Mouse (Mus musculus) intestine, embryonic 16.5 days (tissue): ENCODE data around the gene Rsph6a. TPM values are rescaled to one million over a fixed set of nuclear protein-coding genes. Genes with fewer than 3 reads are reported as not detected.

ENCODE experiments used
- ATAC-seq: fragments of 200-750 bp; cut with Nextera tagmentation; 2 replicates; pipeline ENCODE4 v1.8.0; 2017; ENCODE audit warnings: moderate TSS enrichment, moderate library complexity
- H3K27ac ChIP-seq: fragments of 300-500 bp; sonication (generic); 2 replicates; pipeline ENCODE4 v1.5.1; 2014; ENCODE audit warnings: mild to moderate bottlenecking, low read length
- H3K27me3 ChIP-seq: fragments of 300-500 bp; sonication (generic); replicated peaks from 2 replicates; pipeline ENCODE4 v1.6.1; 2014; ENCODE audit warnings: low read length, control low read depth, mixed read lengths; ENCODE audit not compliant: control insufficient read depth, insufficient read depth
- H3K36me3 ChIP-seq: fragments of 300-500 bp; sonication (generic); 2 replicates; pipeline ENCODE4 v1.6.1; 2014; ENCODE audit warnings: low read length, control low read depth; ENCODE audit not compliant: control insufficient read depth, insufficient read depth
- H3K4me1 ChIP-seq: fragments of 300-500 bp; sonication (generic); 2 replicates; pipeline ENCODE4 v1.6.1; 2014; ENCODE audit warnings: low read length, control low read depth, mixed read lengths; ENCODE audit not compliant: control insufficient read depth, insufficient read depth
- H3K4me2 ChIP-seq: fragments of 300-500 bp; sonication (generic); 2 replicates; pipeline ENCODE4 v1.6.1; 2014; ENCODE audit warnings: low read depth, low read length, control low read depth
- H3K4me3 ChIP-seq: fragments of 300-500 bp; sonication (generic); 2 replicates; pipeline ENCODE4 v1.5.1; 2014; ENCODE audit warnings: mild to moderate bottlenecking, low read length
- H3K9ac ChIP-seq: fragments of 300-500 bp; sonication (generic); 2 replicates; pipeline ENCODE4 v1.6.1; 2014; ENCODE audit warnings: low read depth, low read length
- H3K9me3 ChIP-seq: fragments of 300-500 bp; sonication (generic); 2 replicates; pipeline ENCODE4 v1.6.1; 2016; ENCODE audit warnings: low read length, control low read depth; ENCODE audit not compliant: control insufficient read depth
- WGBS: fragments of 180-500 bp; shearing (Covaris S2); extraction: QIAGEN DNeasy Blood & Tissue Kit; methylation state at CpG from one replicate; pipeline ENCODE4 v1.1.7; 2014; 5-methylcytosine and 5-hydroxymethylcytosine counted together
- polyA plus RNA-seq: library from polyadenylated mRNA; unstranded; fragments of >200 nt; fragmentation: Nextera tagmentation; extraction: Ambion mirVana; gene quantifications from 2 replicates; pipeline ENCODE4 v1.2.1, GENCODE M21; 2015

The Rsph6a gene
- polyA plus RNA-seq, 1 experiment from 2014 or later = not detected

GRCm38 (mm10) chr7:19016042-19016441 is 38.4 kb upstream of the Rsph6a start:
- Histone ChIP-seq H3K4me1 (peaks cover 21% of the 10 kb centered on the region), H3K27ac (no peak overlapping the region), H3K36me3 (no peaks in the 10 kb centered on the region), H3K9me3 (no peaks in the 10 kb centered on the region), H3K4me2 (no peak overlapping the region), H3K27me3 (no peaks in the 10 kb centered on the region; the same call in 1 of the 2 replicates), H3K9ac (no peak overlapping the region), H3K4me3 (no peak overlapping the region)
- 80% methylated on average over 4 of the region's 4 CpGs for WGBS
- ATAC-seq = no peak

DNA sequence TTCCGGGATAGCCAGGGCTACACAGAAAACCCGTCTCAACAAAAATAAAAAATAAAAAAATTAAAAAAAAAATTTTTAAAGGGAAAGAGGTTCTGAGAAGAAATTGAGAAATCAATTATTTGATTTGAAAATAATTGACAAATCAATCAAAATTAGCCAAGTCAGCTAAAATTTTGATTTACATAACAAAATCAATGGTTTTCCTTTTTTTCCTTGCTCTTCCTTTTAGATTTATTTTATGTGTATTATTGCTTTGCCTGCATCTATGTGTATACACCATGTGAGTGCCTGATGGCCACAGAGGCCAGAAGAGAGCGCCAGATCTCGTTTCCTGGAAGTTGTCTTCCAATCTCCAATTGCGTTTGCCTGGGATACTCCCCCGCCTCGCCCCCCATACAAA is 36.6 kb upstream of the Rsph6a start:
- H3K27ac ChIP-seq = no peak overlapping the region
- no peak overlapping the region for H3K9ac ChIP-seq
- H3K36me3 ChIP-seq = no peaks in the 10 kb centered on the region
- H3K27me3 ChIP-seq = no peaks in the 10 kb centered on the region; the same call in 1 of the 2 replicates
- 87% methylated on average over 7 of the region's 7 CpGs for WGBS
- H3K4me3 ChIP-seq = no peak overlapping the region
- no peak for ATAC-seq
- no peak overlapping the region for H3K4me2 ChIP-seq
- H3K4me1 ChIP-seq = peaks cover 11% of the 10 kb centered on the region
- no peaks in the 10 kb centered on the region for H3K9me3 ChIP-seq

GRCm38 (mm10) chr7:19021048-19021447 is 33.4 kb upstream of the Rsph6a start:
- 16% methylated on average over 8 of the region's 8 CpGs for WGBS
- Histone ChIP-seq H3K4me2 (peak overlapping the region; percentile 49), H3K4me1 (peaks cover 20% of the 10 kb centered on the region), H3K9ac (peak overlapping the region; percentile 52), H3K27me3 (peaks cover 8% of the 10 kb centered on the region; the same call in 1 of the 2 replicates), H3K27ac (no peak overlapping the region; the same call in 1 of the 2 replicates), H3K36me3 (no peaks in the 10 kb centered on the region), H3K9me3 (no peaks in the 10 kb centered on the region), H3K4me3 (peak overlapping the region; percentile 3)
- no peak for ATAC-seq

GRCm38 (mm10) chr7:19022189-19022958 is 32.1 kb upstream of the Rsph6a start:
- Histone ChIP-seq H3K4me2 (peak overlapping the region; percentile 49), H3K36me3 (no peaks in the 10 kb centered on the region), H3K27me3 (peaks cover 8% of the 10 kb centered on the region; the same call in 1 of the 2 replicates), H3K4me1 (peaks cover 23% of the 10 kb centered on the region), H3K4me3 (peak overlapping the region; percentile 96), H3K9me3 (no peaks in the 10 kb centered on the region), H3K27ac (no peak overlapping the region), H3K9ac (peak overlapping the region; percentile 69)
- WGBS = 38% methylated on average over 18 of the region's 18 CpGs
- no peak for ATAC-seq

DNA sequence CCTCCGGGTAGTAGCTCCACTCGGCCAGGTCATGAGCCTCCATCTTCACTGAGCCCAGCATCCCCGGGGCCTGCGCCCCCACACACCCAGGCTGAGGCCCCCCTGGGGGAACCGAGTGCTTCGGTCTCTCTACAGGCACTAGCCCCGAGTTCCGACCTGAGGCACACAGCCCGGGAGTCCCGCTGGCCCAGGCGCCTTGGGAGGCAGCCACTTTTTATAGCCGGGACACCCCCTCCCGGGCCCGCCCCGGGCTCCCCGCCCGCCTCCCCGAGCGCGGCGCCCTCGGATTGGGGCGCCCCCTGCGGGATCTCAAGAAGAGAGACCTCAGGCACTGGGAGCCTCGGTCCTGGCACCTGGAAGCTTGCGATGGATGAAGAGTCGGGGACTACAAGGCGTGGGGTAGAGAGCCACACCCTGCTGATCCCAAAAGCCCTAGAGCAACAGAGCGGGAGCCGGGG is 31.1 kb upstream of the Rsph6a start, which contains the start of gene Foxa3:
Gene Foxa3 (minus strand): TSS at position 182 of the 458 bp plus-strand sequence.
- Histone ChIP-seq H3K4me1 (peaks cover 23% of the 10 kb centered on the region), H3K4me3 (peak within 1 kb of the TSS; percentile 96), H3K9me3 (no peaks in the 10 kb centered on the region), H3K9ac (peak within 1 kb of the TSS; percentile 95), H3K27me3 (peaks cover 8% of the 10 kb centered on the region; the same call in 1 of the 2 replicates), H3K27ac (peak within 1 kb of the TSS; percentile 51), H3K4me2 (peak within 1 kb of the TSS; percentile 93), H3K36me3 (no peaks in the 10 kb centered on the region)
- WGBS = 2% methylated on average over 30 of the region's 30 CpGs
- ATAC-seq = peak; percentile 64

DNA sequence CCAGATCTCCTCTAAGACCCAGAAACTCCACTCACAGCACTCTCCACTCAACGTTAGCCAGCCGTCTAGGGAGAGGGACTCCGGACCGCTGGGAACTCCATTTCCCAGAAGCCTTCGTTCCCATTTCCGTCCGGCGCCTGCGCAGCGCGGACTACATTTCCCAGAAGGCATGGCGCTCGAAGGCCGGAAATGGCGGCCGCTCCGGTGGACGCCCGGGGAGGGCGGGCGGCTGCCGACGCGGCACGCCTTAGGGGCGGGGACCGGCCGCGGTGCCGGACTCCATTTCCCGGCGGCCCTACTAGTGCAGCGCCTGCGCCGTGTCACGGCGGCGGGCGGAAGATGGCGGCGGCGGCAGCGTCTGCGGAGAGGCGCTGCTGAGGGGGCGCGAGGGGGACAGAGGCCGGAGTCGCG is 30.4 kb upstream of the Rsph6a start, which contains the start of gene Sympk:
Gene Sympk (plus strand): TSS at position 282 of the 411 bp plus-strand sequence.
- WGBS = under 1% methylated on average over 45 of the region's 50 CpGs
- H3K4me3 ChIP-seq = peak within 1 kb of the TSS; percentile 96
- H3K9me3 ChIP-seq = no peaks in the 10 kb centered on the region
- peaks cover 8% of the 10 kb centered on the region; the same call in 1 of the 2 replicates for H3K27me3 ChIP-seq
- H3K27ac ChIP-seq = peak within 1 kb of the TSS; percentile 51
- H3K4me2 ChIP-seq = peak within 1 kb of the TSS; percentile 93
- peak; percentile 93 for ATAC-seq
- H3K9ac ChIP-seq = peak within 1 kb of the TSS; percentile 95
- peaks cover 4% of the 10 kb centered on the region for H3K36me3 ChIP-seq
- peaks cover 23% of the 10 kb centered on the region for H3K4me1 ChIP-seq

DNA sequence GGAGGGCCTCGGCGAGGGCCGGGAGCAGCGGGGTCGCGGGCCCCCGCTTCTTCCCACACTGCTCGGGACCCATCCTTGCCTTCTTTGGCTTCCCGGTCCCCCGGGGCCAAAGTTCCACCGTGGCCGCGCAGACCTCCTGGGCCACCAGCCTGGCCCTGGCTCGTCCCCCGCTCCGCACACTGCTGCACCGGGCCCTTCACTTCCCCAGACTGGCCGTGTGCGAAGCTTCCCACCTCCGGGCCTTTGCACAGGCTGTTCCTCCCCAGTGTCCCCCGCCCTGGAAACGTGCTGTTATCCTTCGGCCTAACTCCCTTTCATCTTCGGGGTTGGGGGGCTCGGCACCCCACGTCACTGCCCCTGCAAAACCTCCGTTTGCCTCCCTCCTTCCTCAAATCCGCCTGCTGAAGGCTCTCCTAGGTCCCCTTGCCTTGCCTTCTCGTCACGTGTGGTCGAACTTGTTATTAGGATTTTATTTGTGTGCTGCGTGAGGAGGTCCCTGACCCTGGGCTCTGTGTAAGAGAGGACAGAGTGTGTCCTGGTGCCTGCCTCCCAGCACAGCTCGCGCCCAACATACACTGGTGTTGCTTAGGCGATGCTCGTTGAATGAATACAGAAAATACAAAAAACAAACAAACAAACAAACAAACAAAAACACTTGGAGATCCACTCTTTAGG is 29.8 kb upstream of the Rsph6a start:
- Histone ChIP-seq H3K36me3 (peaks cover 11% of the 10 kb centered on the region), H3K9ac (peak overlapping the region; percentile 95), H3K27me3 (peaks cover 8% of the 10 kb centered on the region; the same call in 1 of the 2 replicates), H3K4me2 (peak overlapping the region; percentile 93), H3K4me1 (peaks cover 23% of the 10 kb centered on the region), H3K9me3 (no peaks in the 10 kb centered on the region), H3K4me3 (peak overlapping the region; percentile 96), H3K27ac (peak overlapping the region; percentile 49)
- WGBS = under 1% methylated on average over 36 of the region's 36 CpGs
- peak; percentile 43 for ATAC-seq

GRCm38 (mm10) chr7:19028067-19028466 is 26.4 kb upstream of the Rsph6a start:
- peaks cover 28% of the 10 kb centered on the region for H3K36me3 ChIP-seq
- no peak for ATAC-seq
- no peak overlapping the region for H3K27ac ChIP-seq
- H3K4me3 ChIP-seq = no peak overlapping the region
- H3K27me3 ChIP-seq = peaks cover 6% of the 10 kb centered on the region; the same call in 1 of the 2 replicates
- no peak overlapping the region for H3K4me2 ChIP-seq
- H3K4me1 ChIP-seq = peaks cover 16% of the 10 kb centered on the region
- H3K9ac ChIP-seq = no peak overlapping the region
- H3K9me3 ChIP-seq = no peaks in the 10 kb centered on the region

GRCm38 (mm10) chr7:19029084-19029653 is 25.3 kb upstream of the Rsph6a start:
- no peak overlapping the region for H3K4me3 ChIP-seq
- no peak overlapping the region for H3K4me2 ChIP-seq
- H3K4me1 ChIP-seq = peaks cover 16% of the 10 kb centered on the region
- no peak overlapping the region for H3K9ac ChIP-seq
- whole genome bisulfite sequencing = 56% methylated on average over 6 of the region's 6 CpGs
- ATAC-seq = 0 out of 2 replicates have a peak, but pooled peaks have one; percentile 12
- H3K9me3 ChIP-seq = no peaks in the 10 kb centered on the region
- H3K27me3 ChIP-seq = no peaks in the 10 kb centered on the region
- peaks cover 32% of the 10 kb centered on the region for H3K36me3 ChIP-seq
- H3K27ac ChIP-seq = no peak overlapping the region
